Mouse (Mus musculus) urinary bladder, postnatal 36 days (tissue): ENCODE data around the gene Lmo2.
"Not testable (repeated sequence)": the region's sequence is repeated elsewhere in the genome, so short reads cannot be mapped to it uniquely, and the experiment has no call there.

ENCODE experiments used
- DNase-seq, 2 experiments: peaks; one replicate each; pipeline ENCODE4 v3.0.0; 2022; ENCODE audit warnings: low spot score in 2 of 2, mixed read lengths in 1 of 2

Lmo2 gene

DNA sequence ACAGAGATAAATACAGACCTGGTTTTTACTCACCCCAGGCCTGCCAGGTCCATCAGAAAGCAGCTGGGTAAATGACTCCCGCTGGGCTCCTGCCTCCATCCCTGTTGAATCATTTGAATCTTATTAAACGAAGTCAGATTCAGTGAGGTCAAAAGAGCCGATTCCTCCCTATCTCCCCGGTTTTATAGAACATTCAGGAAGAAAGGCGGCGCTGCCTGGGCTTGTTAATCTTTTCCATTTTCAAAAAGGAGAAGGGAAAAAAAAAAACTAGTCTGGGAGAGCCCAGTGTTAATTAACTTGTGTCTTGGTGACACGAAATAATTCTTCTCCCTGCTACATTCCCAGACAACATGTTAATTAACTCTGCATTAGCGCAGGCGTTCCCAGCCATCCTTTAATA, 19.9 kb downstream of the Lmo2 start:
- DNase-seq: no peak

- peak; percentile 49 to 74 for DNase-seq
Measured at GRCm38 (mm10) chr2:103982250-103982649, 24.5 kb downstream of the Lmo2 start.

- no peak for DNase-seq
Measured at GRCm38 (mm10) chr2:103983146-103983545, 25.4 kb downstream of the Lmo2 start.

GRCm38 (mm10) chr2:103987595-103987994, 29.8 kb downstream of the Lmo2 start:
- DNase-seq: not testable (repeated sequence)

GRCm38 (mm10) chr2:103989724-103990123, 31.9 kb downstream of the Lmo2 start:
- no peak for DNase-seq

GRCm38 (mm10) chr2:103991303-103991702, 33.5 kb downstream of the Lmo2 start:
- DNase-seq: no peak

DNA sequence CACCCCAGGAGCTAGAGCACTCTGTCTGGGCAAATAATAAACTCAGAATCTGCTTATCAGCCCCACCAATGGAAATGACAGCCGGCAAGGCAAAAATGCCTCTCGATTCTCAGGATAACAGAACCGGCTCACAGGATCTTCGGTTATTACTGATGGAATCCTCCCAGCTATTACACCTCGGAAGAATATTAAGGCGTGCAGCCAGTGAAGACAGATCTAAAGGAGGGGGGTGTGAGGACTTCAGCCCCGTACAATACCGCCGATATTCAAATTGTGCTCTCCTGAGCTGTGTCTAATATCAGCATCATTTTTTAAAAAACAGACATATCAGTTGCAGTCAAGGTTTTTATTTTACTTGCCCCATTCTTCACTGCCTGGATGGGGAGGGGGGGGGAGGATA, 34.4 kb downstream of the Lmo2 start:
- DNase-seq: no peak

- no peak for DNase-seq
Measured at GRCm38 (mm10) chr2:103992618-103993332, 35.0 kb downstream of the Lmo2 start.

- DNase-seq: no peak
Measured at GRCm38 (mm10) chr2:104001076-104001475, 43.3 kb downstream of the Lmo2 start.

GRCm38 (mm10) chr2:104001861-104002260, 44.1 kb downstream of the Lmo2 start:
- DNase-seq: no peak

DNA sequence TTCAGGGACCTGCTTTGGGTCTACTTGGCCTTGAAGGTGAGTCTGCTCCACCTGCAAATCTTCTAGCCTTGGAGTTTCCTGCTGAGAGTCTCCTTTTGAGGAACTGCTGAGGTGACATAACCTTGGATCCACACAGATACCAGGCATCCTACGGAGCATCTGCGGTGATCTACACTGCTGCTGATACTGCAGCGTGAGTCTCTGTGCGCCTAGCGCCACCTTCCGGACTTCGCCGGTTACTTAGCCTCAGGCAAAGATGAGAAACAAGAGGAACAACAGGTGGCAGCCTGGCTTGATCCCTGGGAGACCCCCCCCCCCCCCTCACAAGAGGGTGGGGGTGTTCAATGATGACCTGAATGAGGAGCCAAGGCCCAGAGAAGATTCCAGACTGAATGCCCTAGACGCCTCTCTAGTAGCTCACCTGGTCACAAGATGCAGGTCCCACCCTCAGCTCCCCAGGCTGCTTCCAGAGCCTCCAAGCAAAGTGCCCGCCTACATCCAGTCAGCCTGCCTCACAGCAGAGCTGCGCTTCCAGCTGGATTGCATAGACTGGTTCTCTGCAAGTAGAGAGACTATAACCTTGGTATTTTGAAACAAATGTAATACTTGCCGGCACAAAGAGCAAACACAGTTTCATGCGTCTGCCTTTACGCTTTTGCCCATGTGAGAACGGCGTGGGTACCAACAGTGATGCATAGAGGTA, 45.1 kb downstream of the Lmo2 start:
- DNase-seq: peak in 1 of 2 experiments; percentile 18

DNA sequence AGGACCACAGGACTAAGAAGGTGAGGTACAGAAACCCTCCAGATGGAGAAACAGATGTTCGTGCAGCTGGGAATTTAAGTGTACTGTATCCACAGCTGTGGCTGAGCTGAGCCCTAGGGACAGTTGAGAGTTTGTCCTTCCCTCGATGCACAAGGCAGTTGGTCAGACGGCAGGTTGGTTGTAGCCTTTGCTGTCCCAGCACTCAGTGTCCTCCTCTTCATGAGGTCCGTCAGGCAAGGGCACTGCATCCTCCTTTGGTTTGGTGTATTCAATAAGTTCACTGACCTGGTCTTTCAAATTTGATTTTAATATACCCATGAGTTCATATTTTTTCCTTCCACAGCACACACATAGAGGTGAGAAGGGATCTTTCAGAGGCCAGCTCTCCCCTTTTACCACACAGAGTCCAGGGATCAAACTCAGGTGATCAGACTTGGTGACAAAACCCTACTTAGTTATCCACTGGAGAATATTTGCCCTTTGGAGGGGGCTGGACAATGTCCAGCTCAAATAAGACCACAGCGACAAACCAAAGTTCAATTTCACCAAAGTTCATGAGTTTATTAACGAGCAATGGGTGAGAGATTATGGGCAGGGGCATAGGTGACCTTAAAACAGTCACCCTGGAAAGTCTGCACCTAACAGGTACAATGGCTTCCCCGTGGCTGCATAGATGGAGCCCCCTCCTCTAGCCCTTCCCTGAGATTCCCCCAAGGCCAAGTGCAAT, 50.2 kb downstream of the Lmo2 start:
- DNase-seq: no peak

DNA sequence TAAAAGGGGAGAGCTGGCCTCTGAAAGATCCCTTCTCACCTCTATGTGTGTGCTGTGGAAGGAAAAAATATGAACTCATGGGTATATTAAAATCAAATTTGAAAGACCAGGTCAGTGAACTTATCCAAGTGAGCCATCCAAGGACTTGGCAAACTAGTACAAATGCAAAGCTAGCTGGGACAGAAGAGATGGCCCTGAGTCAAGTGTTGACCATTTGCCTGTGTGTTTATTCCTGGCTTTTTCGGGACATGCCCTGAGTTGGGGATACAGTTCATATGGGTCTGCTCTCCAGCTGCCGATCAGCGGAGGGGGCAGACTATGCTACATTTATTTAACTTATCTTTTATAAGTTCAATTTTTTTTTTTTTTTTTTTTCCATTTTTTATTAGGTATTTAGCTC, 51.1 kb downstream of the Lmo2 start:
- not testable (repeated sequence) for DNase-seq

- DNase-seq: no peak
Measured at GRCm38 (mm10) chr2:104023096-104023495, 65.3 kb downstream of the Lmo2 start.

GRCm38 (mm10) chr2:104024656-104025055, 66.9 kb downstream of the Lmo2 start:
- DNase-seq: no peak

DNA sequence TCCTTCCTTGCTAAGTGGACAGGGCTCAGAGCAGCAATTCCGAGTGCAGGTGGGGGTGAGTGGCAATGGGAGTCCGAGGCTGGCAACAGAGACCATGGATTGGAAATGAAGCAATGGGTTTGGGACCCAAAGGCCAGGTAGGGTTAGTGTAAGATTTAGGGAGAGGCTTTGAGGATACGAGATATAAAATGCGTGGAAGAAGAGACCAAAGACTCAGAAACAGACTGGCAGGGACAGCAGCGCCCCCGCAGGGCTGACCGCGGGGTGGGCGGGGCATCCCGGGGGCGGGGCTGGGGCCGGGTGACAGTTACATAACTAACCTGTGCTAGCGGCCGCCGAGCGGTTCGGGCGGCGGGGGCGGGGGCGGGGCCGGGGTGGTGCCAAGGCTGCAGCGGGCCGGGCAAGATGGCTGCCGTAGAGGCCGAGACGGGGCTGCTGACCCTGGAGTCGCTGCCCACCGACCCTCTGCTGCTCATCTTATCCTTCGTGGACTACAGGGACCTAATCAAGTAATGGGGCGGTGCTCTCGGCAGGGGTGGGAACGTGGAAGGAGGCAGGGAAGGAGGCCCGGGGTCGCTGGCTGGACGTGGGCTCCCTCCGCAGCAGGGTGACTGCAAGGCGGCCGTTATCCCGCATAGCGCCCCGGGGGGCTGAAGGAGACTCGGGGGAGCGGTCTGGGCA, 69.8 kb downstream of the Lmo2 start, which contains the start of gene Fbxo3:
Fbxo3 (plus strand) TSS at position 264 of the 681 bp plus-strand sequence.
- DNase-seq: peak; percentile 81 to 87

- no peak for DNase-seq
Measured at GRCm38 (mm10) chr2:104028139-104028723, 70.4 kb downstream of the Lmo2 start, which contains the start of gene 4931422A03Rik. 4931422A03Rik (minus strand) TSS chr2:104028361.

DNA sequence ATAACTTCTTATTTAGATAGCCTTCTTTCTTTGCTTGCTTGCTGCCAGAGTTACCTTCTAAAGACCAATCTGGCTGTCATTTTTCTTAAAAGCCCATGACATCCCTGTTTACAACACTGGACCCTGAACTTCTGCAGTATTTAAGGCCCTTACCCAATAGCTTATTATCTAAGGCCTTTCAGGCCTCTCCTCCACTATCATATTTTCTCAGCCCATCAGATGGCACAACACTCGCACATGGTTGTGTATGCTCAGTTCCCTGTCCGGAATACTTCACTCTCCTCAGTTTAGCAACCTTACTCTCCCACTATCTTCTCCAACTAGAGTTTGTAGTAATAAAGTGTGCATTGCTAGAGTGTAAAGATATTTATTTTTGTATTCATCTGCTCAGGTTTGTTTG, 71.3 kb downstream of the Lmo2 start:
- DNase-seq: no peak

DNA sequence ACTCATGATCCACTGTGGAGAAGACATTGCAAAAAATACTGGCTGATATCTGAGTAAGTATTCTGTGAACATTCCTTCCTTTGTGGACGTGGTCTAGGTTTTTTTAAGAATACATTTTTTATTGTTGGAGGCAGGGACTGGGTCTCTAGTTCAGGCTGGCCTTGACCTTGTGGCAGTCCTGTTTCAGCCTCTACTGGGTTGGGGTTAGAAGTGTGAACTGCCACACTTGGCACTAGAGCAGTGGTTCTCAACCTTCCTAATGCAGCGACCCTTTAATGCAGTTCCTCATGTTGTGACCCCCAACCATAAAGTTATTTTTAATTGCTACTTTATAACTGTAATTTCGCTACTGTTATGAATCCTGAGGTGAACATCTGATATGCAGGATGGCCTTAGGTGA, 72.6 kb downstream of the Lmo2 start:
- DNase-seq: no peak
